Mouse (Mus musculus) stomach, postnatal 0 days (tissue): Measurements from ENCODE around the gene Azgp1.

Experiments used
- CTCF ChIP-seq: IDR thresholded peaks from 2 replicates; pipeline ENCODE4 v1.5.1; 2016; ENCODE audit warnings: antibody characterized with exemption, low read depth, mild to moderate bottlenecking, moderate library complexity
- EP300 ChIP-seq: optimal IDR thresholded peaks from 2 replicates; pipeline ENCODE3; 2016; ENCODE audit warnings: antibody characterized with exemption

DNA sequence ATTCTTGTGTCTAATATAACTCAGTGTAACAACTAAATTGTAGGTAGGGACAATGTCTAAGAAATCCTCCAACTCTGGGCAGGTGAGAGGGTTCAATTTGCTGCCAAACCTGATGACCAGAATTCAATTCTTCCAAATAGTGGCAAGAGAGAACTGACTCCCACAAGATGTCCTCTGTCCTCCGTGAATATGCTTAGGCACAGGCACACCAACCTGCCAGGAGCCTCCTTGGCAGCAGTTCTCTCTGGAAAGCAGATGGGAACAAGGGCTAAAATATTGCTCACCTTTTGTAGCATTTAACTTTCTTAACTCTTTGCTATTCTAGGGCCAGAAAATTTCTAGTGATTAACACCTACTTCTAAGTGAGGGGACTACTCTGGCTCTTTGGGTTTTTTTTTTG, 4.0 kb upstream of the Azgp1 start:
- TF ChIP-seq CTCF (no peak), EP300 (no peak)
